Mouse (Mus musculus): ENCODE measurements around the gene Pim3. TPM values are rescaled to one million over a fixed set of nuclear protein-coding genes. Genes with fewer than 3 reads are reported as not detected.

The Pim3 gene
- polyA plus RNA-seq, 1 experiment from 2014 or later: 77.7 TPM

DNA sequence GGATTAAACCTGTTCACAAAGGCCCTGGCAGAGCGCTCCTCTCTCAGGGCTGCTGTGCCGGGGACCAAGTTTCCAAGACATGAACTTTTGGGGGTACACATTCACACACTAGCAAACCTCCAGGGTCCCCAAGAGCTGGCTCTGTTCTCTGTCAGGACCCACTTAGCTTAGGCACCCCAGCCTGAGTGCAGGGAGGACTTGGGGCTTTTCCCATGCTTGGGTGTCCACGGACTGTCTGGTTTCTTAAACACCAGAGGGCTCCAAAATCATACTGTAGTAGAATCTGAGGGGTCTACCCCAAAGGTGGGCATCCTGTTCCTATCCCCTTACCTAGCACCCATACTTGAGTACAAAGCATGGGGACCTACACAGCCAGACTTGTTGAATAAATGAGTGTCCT, 28.0 kb downstream of the Pim3 start:
- no peak for ATAC-seq (ENCODE audit: low FRiP score, low TSS enrichment)
- peak overlapping the region; percentile 71; the same call in 1 of the 2 replicates for H3K9ac ChIP-seq (replicated peaks; ENCODE audit: low read length)
- 82% methylated on average over 3 of the region's 3 CpGs for WGBS
- H3K4me1 ChIP-seq (ENCODE audit: insufficient read depth, low read length): peaks cover 3% of the 10 kb centered on the region
- H3K9me3 ChIP-seq (ENCODE audit: low read length): no peaks in the 10 kb centered on the region
- peak overlapping the region; percentile 98 for H3K4me2 ChIP-seq (replicated peaks; ENCODE audit: low read depth, low read length)
- H3K27ac ChIP-seq (ENCODE audit: low read length): no peak overlapping the region
- H3K4me3 ChIP-seq (ENCODE audit: low read length): peak overlapping the region; percentile 57
- no peaks in the 10 kb centered on the region for H3K36me3 ChIP-seq (ENCODE audit: insufficient read depth, low read length)
- no peaks in the 10 kb centered on the region for H3K27me3 ChIP-seq (ENCODE audit: insufficient read depth, low read length)

- WGBS: 2% methylated on average over 41 of the region's 41 CpGs
- peak; percentile 93 for ATAC-seq (ENCODE audit: low FRiP score, low TSS enrichment)
Observed at GRCm38 (mm10) chr15:88890751-88891675, 29.0 kb downstream of the Pim3 start.

DNA sequence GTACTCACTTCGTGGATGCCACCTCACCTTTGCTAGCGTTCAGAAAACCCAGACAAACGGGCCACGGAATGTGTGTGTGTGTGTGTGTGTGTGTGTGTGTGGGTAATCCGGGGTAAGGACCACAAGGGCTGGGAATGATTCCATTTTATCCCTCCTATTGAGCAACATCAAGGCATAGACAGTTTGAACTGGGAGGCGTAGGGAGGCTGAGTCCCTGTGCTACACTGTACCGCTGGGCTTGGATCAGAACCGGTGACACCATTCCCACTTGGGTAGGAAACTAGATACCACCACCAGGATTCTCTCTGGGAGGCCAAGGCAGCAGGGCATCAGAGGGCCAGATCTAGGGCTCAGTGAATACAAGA, 29.7 kb downstream of the Pim3 start:
- peak overlapping the region; percentile 98 for H3K4me2 ChIP-seq (replicated peaks; ENCODE audit: low read depth, low read length)
- no peaks in the 10 kb centered on the region for H3K9me3 ChIP-seq (ENCODE audit: low read length)
- no peak overlapping the region for H3K27ac ChIP-seq (ENCODE audit: low read length)
- no peak overlapping the region for H3K9ac ChIP-seq (replicated peaks; ENCODE audit: low read length)
- H3K4me1 ChIP-seq (ENCODE audit: insufficient read depth, low read length): peaks cover 3% of the 10 kb centered on the region
- ATAC-seq (ENCODE audit: low FRiP score, low TSS enrichment): no peak
- 67% methylated on average over 8 of the region's 8 CpGs for WGBS
- H3K27me3 ChIP-seq (ENCODE audit: insufficient read depth, low read length): no peaks in the 10 kb centered on the region
- H3K36me3 ChIP-seq (ENCODE audit: insufficient read depth, low read length): no peaks in the 10 kb centered on the region
- H3K4me3 ChIP-seq (ENCODE audit: low read length): peak overlapping the region; percentile 57

More at GRCm38 (mm10) chr15:88890751-88891675, 29.0 kb downstream of the Pim3 start:
- H3K36me3 ChIP-seq (ENCODE audit: insufficient read depth, low read length): no peaks in the 10 kb centered on the region
- peak overlapping the region; percentile 57 for H3K4me3 ChIP-seq (ENCODE audit: low read length)
- peaks cover 3% of the 10 kb centered on the region for H3K4me1 ChIP-seq (ENCODE audit: insufficient read depth, low read length)
- no peak overlapping the region for H3K27ac ChIP-seq (ENCODE audit: low read length)
- no peaks in the 10 kb centered on the region for H3K27me3 ChIP-seq (ENCODE audit: insufficient read depth, low read length)
- H3K9me3 ChIP-seq (ENCODE audit: low read length): no peaks in the 10 kb centered on the region
- H3K4me2 ChIP-seq (replicated peaks; ENCODE audit: low read depth, low read length): peak overlapping the region; percentile 98
- H3K9ac ChIP-seq (replicated peaks; ENCODE audit: low read length): peak overlapping the region; percentile 71

- no peak overlapping the region for H3K4me3 ChIP-seq (ENCODE audit: low read length)
- no peak for ATAC-seq (ENCODE audit: low FRiP score, low TSS enrichment)
- H3K9me3 ChIP-seq (ENCODE audit: low read length): no peaks in the 10 kb centered on the region
- peaks cover 3% of the 10 kb centered on the region for H3K4me1 ChIP-seq (ENCODE audit: insufficient read depth, low read length)
- H3K9ac ChIP-seq (replicated peaks; ENCODE audit: low read length): no peak overlapping the region
- WGBS: 87% methylated on average over 1 of the region's 1 CpGs
- H3K36me3 ChIP-seq (ENCODE audit: insufficient read depth, low read length): no peaks in the 10 kb centered on the region
- H3K27me3 ChIP-seq (ENCODE audit: insufficient read depth, low read length): no peaks in the 10 kb centered on the region
- no peak overlapping the region for H3K4me2 ChIP-seq (replicated peaks; ENCODE audit: low read depth, low read length)
- no peak overlapping the region for H3K27ac ChIP-seq (ENCODE audit: low read length)
Observed at GRCm38 (mm10) chr15:88892252-88892651, 30.3 kb downstream of the Pim3 start.

GRCm38 (mm10) chr15:88892876-88893275, 30.9 kb downstream of the Pim3 start:
- 73% methylated on average over 5 of the region's 5 CpGs for WGBS
- Histone ChIP-seq H3K4me1 (ENCODE audit: insufficient read depth, low read length) (peaks cover 3% of the 10 kb centered on the region), H3K36me3 (ENCODE audit: insufficient read depth, low read length) (no peaks in the 10 kb centered on the region), H3K4me3 (ENCODE audit: low read length) (no peak overlapping the region), H3K9me3 (ENCODE audit: low read length) (no peaks in the 10 kb centered on the region), H3K27ac (ENCODE audit: low read length) (no peak overlapping the region), H3K4me2 (replicated peaks; ENCODE audit: low read depth, low read length) (no peak overlapping the region), H3K9ac (replicated peaks; ENCODE audit: low read length) (no peak overlapping the region), H3K27me3 (ENCODE audit: insufficient read depth, low read length) (no peaks in the 10 kb centered on the region)
- ATAC-seq (ENCODE audit: low FRiP score, low TSS enrichment): no peak

- ATAC-seq (ENCODE audit: low FRiP score, low TSS enrichment): no peak
- H3K9ac ChIP-seq (replicated peaks; ENCODE audit: low read length): no peak overlapping the region
- no peak overlapping the region for H3K4me3 ChIP-seq (ENCODE audit: low read length)
- no peak overlapping the region for H3K4me2 ChIP-seq (replicated peaks; ENCODE audit: low read depth, low read length)
- H3K27me3 ChIP-seq (ENCODE audit: insufficient read depth, low read length): no peaks in the 10 kb centered on the region
- H3K9me3 ChIP-seq (ENCODE audit: low read length): no peaks in the 10 kb centered on the region
- H3K36me3 ChIP-seq (ENCODE audit: insufficient read depth, low read length): no peaks in the 10 kb centered on the region
- H3K27ac ChIP-seq (ENCODE audit: low read length): no peak overlapping the region
- WGBS: 61% methylated on average over 7 of the region's 7 CpGs
- H3K4me1 ChIP-seq (ENCODE audit: insufficient read depth, low read length): peaks cover 3% of the 10 kb centered on the region
Observed at GRCm38 (mm10) chr15:88895119-88895518, 33.1 kb downstream of the Pim3 start.

DNA sequence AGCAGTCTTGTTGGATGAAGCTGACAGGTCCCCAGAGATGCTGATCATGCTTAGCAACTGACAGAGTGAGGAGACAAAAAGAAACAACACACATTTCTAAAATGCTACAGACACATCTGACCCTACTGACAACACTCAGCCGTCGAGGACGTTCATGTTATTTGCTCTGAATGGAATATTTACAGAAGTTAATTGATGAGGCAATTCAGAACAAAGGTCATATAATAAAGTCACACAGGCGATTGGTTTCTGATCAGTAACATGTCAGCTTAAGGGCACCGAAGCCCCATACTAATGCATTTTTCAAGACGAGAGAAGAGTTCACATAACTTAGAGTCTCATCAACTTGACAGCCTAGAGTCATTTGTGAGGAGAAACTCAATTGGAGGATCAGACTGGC, 33.9 kb downstream of the Pim3 start:
- no peaks in the 10 kb centered on the region for H3K9me3 ChIP-seq (ENCODE audit: low read length)
- no peak overlapping the region for H3K27ac ChIP-seq (ENCODE audit: low read length)
- ATAC-seq (ENCODE audit: low FRiP score, low TSS enrichment): no peak
- H3K27me3 ChIP-seq (ENCODE audit: insufficient read depth, low read length): no peaks in the 10 kb centered on the region
- no peak overlapping the region for H3K9ac ChIP-seq (replicated peaks; ENCODE audit: low read length)
- no peak overlapping the region for H3K4me2 ChIP-seq (replicated peaks; ENCODE audit: low read depth, low read length)
- H3K36me3 ChIP-seq (ENCODE audit: insufficient read depth, low read length): no peaks in the 10 kb centered on the region
- no peaks in the 10 kb centered on the region; the same call in 1 of the 2 replicates for H3K4me1 ChIP-seq (ENCODE audit: insufficient read depth, low read length)
- no peak overlapping the region for H3K4me3 ChIP-seq (ENCODE audit: low read length)
- 82% methylated on average over 6 of the region's 6 CpGs for WGBS

DNA sequence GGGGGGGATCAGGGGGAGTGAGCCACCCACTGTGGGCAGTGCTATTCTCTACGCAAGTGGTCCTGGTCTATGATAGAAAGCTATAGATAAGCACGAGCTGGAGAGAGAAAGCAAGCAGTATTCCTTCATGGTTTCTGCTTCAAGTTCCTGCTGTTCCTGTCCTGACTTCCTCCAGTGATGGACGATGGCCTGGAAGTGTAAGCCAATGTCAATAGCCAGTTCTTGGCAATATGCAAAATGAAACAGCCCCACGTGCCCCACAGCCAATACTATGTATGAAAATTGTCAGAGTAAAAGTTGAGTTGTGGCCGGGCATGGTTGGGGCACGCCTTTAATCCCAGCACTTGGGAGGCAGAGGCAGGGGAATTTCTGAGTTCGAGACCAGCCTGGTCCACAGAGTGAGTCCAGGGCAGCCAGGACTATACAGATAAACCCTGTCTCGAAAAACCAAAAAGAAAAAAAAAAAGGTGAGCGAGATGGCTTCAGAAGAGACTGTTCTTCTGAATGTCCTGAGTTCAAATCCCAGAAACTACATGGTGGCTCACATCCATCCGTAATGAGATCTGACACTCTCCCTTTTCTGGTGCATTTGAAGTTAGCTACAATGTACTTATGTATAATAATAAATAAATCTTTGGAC, 34.5 kb downstream of the Pim3 start:
- H3K36me3 ChIP-seq (ENCODE audit: insufficient read depth, low read length): no peaks in the 10 kb centered on the region
- H3K4me3 ChIP-seq (ENCODE audit: low read length): no peak overlapping the region
- ATAC-seq (ENCODE audit: low FRiP score, low TSS enrichment): no peak
- no peaks in the 10 kb centered on the region; the same call in 1 of the 2 replicates for H3K4me1 ChIP-seq (ENCODE audit: insufficient read depth, low read length)
- no peaks in the 10 kb centered on the region for H3K27me3 ChIP-seq (ENCODE audit: insufficient read depth, low read length)
- H3K4me2 ChIP-seq (replicated peaks; ENCODE audit: low read depth, low read length): no peak overlapping the region
- 82% methylated on average over 10 of the region's 10 CpGs for WGBS
- H3K27ac ChIP-seq (ENCODE audit: low read length): no peak overlapping the region
- H3K9ac ChIP-seq (replicated peaks; ENCODE audit: low read length): no peak overlapping the region
- H3K9me3 ChIP-seq (ENCODE audit: low read length): no peaks in the 10 kb centered on the region

GRCm38 (mm10) chr15:88902200-88902875, 40.4 kb downstream of the Pim3 start:
- no peaks in the 10 kb centered on the region for H3K4me1 ChIP-seq (ENCODE audit: insufficient read depth, low read length)
- no peak overlapping the region for H3K27ac ChIP-seq (ENCODE audit: low read length)
- H3K9me3 ChIP-seq (ENCODE audit: low read length): no peaks in the 10 kb centered on the region
- no peak overlapping the region for H3K4me3 ChIP-seq (ENCODE audit: low read length)
- H3K9ac ChIP-seq (replicated peaks; ENCODE audit: low read length): no peak overlapping the region
- ATAC-seq (ENCODE audit: low FRiP score, low TSS enrichment): no peak
- no peak overlapping the region for H3K4me2 ChIP-seq (replicated peaks; ENCODE audit: low read depth, low read length)
- 86% methylated on average over 15 of the region's 15 CpGs for WGBS
- no peaks in the 10 kb centered on the region for H3K27me3 ChIP-seq (ENCODE audit: insufficient read depth, low read length)
- H3K36me3 ChIP-seq (ENCODE audit: insufficient read depth, low read length): no peaks in the 10 kb centered on the region

Data from kidney, embryonic 16.5 days (tissue).